Mouse (Mus musculus) bone marrow, adult 2 months (tissue): ENCODE measurements around the gene Tsen15.

ENCODE experiments used
- CTCF ChIP-seq: fragments of 200-500 bp; IDR thresholded peaks from 2 replicates; pipeline ENCODE4 v1.5.1; 2011; ENCODE audit warnings: low read length, control low read depth; ENCODE audit not compliant: control insufficient read depth, insufficient read depth
- POLR2A ChIP-seq: fragments of 200-500 bp; IDR thresholded peaks from 2 replicates; pipeline ENCODE4 v1.6.1; 2011; ENCODE audit warnings: low read depth, mild to moderate bottlenecking, control low read depth, low read length, borderline replicate concordance; ENCODE audit not compliant: control insufficient read depth

GRCm38 (mm10) chr1:152394137-152394536, 7.6 kb upstream of the Tsen15 start:
- TF ChIP-seq CTCF = no peak
- TF ChIP-seq POLR2A = no peak
